Mouse (Mus musculus) monocyte, adult 59 days (primary cell): Measurements from ENCODE around the gene Tmem265. TPM values are rescaled to one million over a fixed set of nuclear protein-coding genes. Genes with fewer than 3 reads are reported as not detected.

Experiments used
- total RNA-seq, 2 experiments: library from RNA; stranded (reverse); gene quantifications; one replicate each; pipeline ENCODE4 v1.2.4; 2023

Tmem265 gene
- total RNA-seq: not detected

GRCm38 (mm10) chr7:127561340-127561858, at the start of gene Tmem265:
Gene Tmem265, plus strand, starts transcription at chr7:127561390.

GRCm38 (mm10) chr7:127511808-127512230, 49.4 kb upstream of the Tmem265 start, which contains the start of gene Srcap:
Gene Srcap, plus strand, starts transcription at chr7:127511983.

GRCm38 (mm10) chr7:127519284-127519683, 41.9 kb upstream of the Tmem265 start, which contains the start of gene Gm42715:
Gene Gm42715, plus strand, starts transcription at chr7:127519584.

GRCm38 (mm10) chr7:127572895-127573471, 11.8 kb downstream of the Tmem265 start, which contains the start of gene Phkg2:
Gene Phkg2, plus strand, starts transcription at chr7:127573340.

GRCm38 (mm10) chr7:127588011-127588871, 27.1 kb downstream of the Tmem265 start, which contains the start of the genes Ccdc189 and Rnf40:
Gene Ccdc189, minus strand, starts transcription at chr7:127588595.
Gene Rnf40, plus strand, starts transcription at chr7:127588767.

GRCm38 (mm10) chr7:127614891-127615843, 54.0 kb downstream of the Tmem265 start, which contains the start of gene Zfp629:
Gene Zfp629, minus strand, starts transcription at chr7:127615797.

Other genes with a start within 250 kb of the Tmem265 start
- gene Zfp768, start 215.8 kb upstream of the Tmem265 start, total RNA-seq: 1 to 10 TPM; 6.1 to 7.0 TPM
- gene Zfp747, start 185.3 kb upstream of the Tmem265 start, total RNA-seq: 1 to 10 TPM; 8.8 to 9.0 TPM
- gene 9130019O22Rik, start 174.2 kb upstream of the Tmem265 start, total RNA-seq: 1 to 10 TPM; 2.4 TPM
- gene E430018J23Rik, start 167.8 kb upstream of the Tmem265 start, total RNA-seq: 1 to 10 TPM; 1.7 to 2.9 TPM
- 1 to 10 TPM; 5.4 to 6.3 TPM for gene Zfp764, start 154.6 kb upstream of the Tmem265 start, total RNA-seq
- 10 to 100 TPM in 1 of 2 experiments, 1 to 10 TPM in 1; 7.4 to 15.1 TPM for gene Zfp688, start 139.3 kb upstream of the Tmem265 start, total RNA-seq
- gene Zfp689, start 112.2 kb upstream of the Tmem265 start, total RNA-seq: 1 to 10 TPM; 2.3 to 3.3 TPM
- gene Prr14, start 101.8 kb upstream of the Tmem265 start, total RNA-seq: 100 to 1,000 TPM; 125 to 128 TPM
- 100 to 1,000 TPM; 278 to 299 TPM for gene Fbrs, start 82.2 kb upstream of the Tmem265 start, total RNA-seq
- gene Srcap, start 49.4 kb upstream of the Tmem265 start, total RNA-seq: 100 to 1,000 TPM; 120 to 128 TPM
- gene Gm42715, start 41.8 kb upstream of the Tmem265 start, total RNA-seq: 10 to 100 TPM; 21.9 to 24.4 TPM
- 10 to 100 TPM; 83.2 to 90.2 TPM for gene Phkg2, start 11.9 kb downstream of the Tmem265 start, total RNA-seq
- 1 to 10 TPM in 1 of 2 experiments, not detected in 1; 1.2 TPM for gene Ccdc189, start 27.2 kb downstream of the Tmem265 start, total RNA-seq
- gene Rnf40, start 27.4 kb downstream of the Tmem265 start, total RNA-seq: 10 to 100 TPM; 70.9 to 74.4 TPM
- gene Zfp629, start 54.4 kb downstream of the Tmem265 start, total RNA-seq: 1 to 10 TPM; 4.9 to 6.7 TPM
- 10 to 100 TPM; 38.5 to 43.9 TPM for gene Bcl7c, start 147.5 kb downstream of the Tmem265 start, total RNA-seq
- gene Ctf1, start 151.3 kb downstream of the Tmem265 start, total RNA-seq: not detected
- not detected for gene Ctf2, start 170.8 kb downstream of the Tmem265 start, total RNA-seq
- gene Fbxl19, start 183.2 kb downstream of the Tmem265 start, total RNA-seq: 10 to 100 TPM in 1 of 2 experiments, 1 to 10 TPM in 1; 9.8 to 11.1 TPM
- 10 to 100 TPM; 52.5 to 54.7 TPM for gene Orai3, start 208.4 kb downstream of the Tmem265 start, total RNA-seq
- 10 to 100 TPM; 45.6 to 53.7 TPM for gene Setd1a, start 215.3 kb downstream of the Tmem265 start, total RNA-seq
- gene Gm49388, start 224.2 kb downstream of the Tmem265 start, total RNA-seq: not detected
- gene Hsd3b7, start 239.2 kb downstream of the Tmem265 start, total RNA-seq: 10 to 100 TPM; 26.3 to 30.0 TPM